Mouse (Mus musculus): Measurements from ENCODE around the gene 1700092M07Rik. TPM values are rescaled to one million over a fixed set of nuclear protein-coding genes. Genes with fewer than 3 reads are reported as not detected.
A peak's percentile ranks its signal among the peaks of the same experiment; 100 is the strongest.

Gene 1700092M07Rik
- total RNA-seq, 2 experiments from 2014 or later, result not detected

DNA sequence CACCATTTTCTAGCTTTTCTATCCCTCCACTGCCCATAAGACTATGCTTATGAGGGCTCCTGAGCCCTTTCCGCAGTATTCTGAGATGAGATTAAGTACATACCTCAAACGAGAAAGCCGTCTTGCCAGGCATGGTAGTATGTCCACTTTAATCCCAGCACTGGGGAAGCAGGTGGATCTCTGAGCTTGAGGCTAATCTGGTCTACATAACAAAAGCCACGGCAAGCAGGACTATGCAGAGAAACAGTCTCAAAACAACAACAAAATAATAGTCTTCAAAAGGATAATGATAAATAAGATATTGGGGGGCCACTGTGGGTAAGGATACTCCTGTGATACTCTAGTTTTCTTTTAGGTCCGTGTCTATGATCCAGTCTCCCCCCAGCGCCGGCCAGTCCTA lies 1.6 kb upstream of the 1700092M07Rik start:
- intact Hi-C loops (cut with DNase I; ENCODE audit: low total_unique reads), result no loop called here
- DNase-seq, result no peak

DNA sequence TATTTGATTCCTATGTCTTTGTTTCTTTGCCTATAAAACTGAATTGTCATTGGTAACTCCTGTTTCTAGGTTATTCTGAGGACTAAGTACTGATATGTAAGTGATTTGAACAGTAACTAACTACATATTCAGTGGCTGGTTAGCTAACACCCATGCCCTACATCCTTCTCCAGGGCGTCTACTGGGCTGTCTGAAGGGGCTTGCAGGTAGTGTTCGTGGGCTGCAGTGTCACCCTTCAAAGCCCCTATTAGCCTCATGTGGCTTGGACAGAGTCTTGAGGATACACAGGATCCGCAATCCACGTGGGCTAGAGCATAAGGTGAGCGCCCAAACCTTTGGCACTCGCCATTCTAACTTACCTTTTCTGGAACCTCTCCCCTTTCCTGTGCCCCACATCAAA lies 872 bp upstream of the 1700092M07Rik start:
- intact Hi-C loops (cut with DNase I; ENCODE audit: low total_unique reads), result no loop called here
- DNase-seq, result no peak

DNA sequence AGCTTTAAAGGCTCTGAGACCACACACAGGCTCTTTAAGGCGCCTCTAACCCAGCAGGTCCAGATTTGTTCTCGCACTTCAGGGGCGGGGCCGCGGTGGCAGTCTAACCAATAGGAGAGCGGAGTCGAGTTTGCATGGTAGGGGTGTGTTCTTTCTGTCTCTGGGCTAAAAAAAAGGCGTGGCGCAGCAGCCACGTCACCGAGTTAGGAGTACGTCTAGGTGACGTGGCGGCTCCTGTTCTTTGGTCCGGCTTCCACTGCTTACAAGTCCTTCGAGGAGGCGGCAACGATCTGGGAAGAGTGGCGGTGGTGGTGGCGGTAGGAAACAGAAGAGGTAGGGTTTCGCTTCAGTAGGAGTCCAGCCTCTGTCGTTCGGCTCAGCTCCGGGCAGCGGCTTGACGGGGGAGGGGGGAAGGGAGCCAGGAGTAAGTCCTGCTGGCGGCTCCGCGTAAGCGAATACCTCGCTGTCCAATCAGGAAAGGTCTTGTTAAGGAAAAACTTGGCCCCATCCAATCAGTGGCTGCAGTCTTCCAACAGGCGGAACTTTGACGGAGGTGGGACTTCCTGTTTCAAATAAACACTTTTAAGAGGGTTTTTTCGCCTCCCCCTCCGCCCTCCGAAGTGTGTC lies 838 bp downstream of the 1700092M07Rik start, which contains the start of gene Stx5a:
TSS of gene Stx5a (plus strand) at position 171 of the 627 bp plus-strand sequence.
- DNase-seq, result peak; percentile 95
- intact Hi-C loops (cut with DNase I; ENCODE audit: low total_unique reads), result no loop called here

DNA sequence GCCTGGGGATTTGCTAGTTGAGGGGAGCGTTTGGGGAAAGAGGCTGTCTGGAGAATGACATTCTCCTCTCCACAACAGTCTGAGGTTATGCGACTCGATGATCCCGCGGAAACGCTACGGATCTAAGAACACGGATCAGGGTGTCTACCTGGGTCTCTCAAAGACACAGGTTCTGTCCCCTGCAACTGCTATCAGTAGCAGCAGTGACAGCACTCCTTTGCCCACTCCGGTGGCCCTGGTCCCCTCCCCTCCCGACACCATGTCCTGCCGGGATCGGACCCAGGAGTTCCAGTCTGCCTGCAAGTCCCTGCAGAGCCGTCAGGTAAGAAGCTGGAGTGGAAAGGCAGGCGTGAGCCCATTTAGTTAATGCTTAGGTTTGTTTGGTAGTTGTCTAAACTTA lies 1.7 kb downstream of the 1700092M07Rik start:
- DNase-seq, result no peak
- intact Hi-C loops (cut with DNase I; ENCODE audit: low total_unique reads), result no loop called here

DNA sequence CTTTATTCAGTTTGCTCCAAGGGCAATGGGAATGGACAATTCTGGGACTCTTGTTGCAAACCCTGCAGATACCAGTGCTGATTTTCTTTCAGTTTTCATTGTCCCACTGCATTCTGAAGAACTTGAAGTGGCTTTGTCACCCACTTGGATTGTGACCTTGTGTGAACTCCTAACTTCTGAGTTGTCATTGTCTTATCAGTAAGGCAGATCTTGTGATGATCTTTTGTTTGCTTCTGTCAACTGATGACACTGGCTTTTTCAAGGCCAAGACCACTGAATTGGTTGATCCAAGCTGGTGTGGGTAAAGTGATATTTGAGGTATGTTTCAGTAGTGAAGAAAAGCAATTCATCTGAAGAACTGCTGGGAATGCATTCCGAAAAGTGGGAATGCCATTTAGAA lies 4.9 kb downstream of the 1700092M07Rik start:
- intact Hi-C loops (cut with DNase I; ENCODE audit: low total_unique reads), result no loop called here
- DNase-seq, result no peak

DNA sequence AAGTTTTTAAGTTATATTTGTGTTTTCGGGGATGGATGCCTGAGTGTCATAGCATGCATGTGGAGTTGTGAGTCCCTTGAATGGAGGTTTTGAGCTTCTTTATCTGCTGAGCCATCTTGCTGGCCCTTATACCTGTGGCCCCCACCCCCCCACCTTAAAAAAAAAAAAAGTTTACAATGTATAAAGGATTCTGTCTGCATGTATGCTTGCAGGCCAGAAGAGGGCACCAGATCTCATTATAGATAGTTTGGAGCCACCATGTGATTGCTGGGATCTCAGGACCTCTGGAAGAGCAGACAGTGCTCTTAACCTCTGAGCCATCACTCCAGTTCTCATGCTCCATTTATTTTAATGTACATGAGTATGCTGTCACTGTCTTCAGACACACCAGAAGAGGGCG lies 6.8 kb downstream of the 1700092M07Rik start:
- intact Hi-C loops (cut with DNase I; ENCODE audit: low total_unique reads), result no loop called here

GRCm38 (mm10) chr19:8755652-8756051 lies 15.1 kb downstream of the 1700092M07Rik start:
- intact Hi-C loops (cut with DNase I; ENCODE audit: low total_unique reads), result no loop called here
- DNase-seq, result no peak

More for the DNA sequence above, 6.8 kb downstream of the 1700092M07Rik start:
- DNase-seq, result no peak

DNA sequence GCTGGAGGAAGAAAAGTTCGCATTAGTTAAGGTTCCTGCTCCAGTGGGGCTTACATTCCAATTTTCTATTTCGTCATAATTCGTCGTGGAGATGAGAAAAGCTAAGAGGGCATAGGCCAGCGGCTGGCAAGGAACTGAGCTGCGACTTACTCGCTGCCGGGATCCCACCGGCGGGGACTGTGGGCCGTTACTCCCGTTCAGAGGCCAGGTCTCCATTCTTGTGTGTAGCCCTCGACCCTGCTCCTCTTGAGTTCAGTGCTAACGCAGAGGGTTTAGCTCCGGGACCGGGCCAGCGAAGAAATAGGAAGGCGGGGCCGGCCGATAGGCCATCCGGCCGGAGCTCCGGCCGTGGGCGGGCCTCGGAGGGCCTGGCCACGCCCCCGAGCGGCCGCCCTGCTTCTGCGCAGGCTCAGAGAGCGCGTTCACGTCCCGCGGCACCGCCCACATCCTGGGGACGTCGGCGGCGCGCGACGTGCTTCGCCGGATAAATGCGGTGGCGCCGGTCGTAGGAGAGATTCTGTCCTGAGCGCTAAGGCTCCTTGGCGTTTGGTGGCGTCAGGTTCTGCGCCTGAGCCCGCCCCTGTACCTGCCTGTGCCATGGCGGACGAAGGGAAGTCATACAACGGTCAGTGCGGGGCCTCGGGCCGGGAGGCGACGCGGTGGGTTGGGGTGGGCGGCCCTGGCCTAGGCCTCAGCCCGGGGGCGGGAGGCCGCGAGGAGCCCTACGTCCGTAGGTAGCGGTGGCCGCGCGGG lies 16.3 kb downstream of the 1700092M07Rik start, which contains the start of gene Nxf1:
TSS of gene Nxf1 (plus strand) at position 439 of the 753 bp plus-strand sequence.
- intact Hi-C loops (cut with DNase I; ENCODE audit: low total_unique reads), result no loop called here

GRCm38 (mm10) chr19:8757471-8757998 lies 17.0 kb downstream of the 1700092M07Rik start:
- intact Hi-C loops (cut with DNase I; ENCODE audit: low total_unique reads), result no loop called here
- no peak for DNase-seq

More for the DNA sequence above, 16.3 kb downstream of the 1700092M07Rik start, which contains the start of gene Nxf1:
- DNase-seq, result peak; percentile 94

DNA sequence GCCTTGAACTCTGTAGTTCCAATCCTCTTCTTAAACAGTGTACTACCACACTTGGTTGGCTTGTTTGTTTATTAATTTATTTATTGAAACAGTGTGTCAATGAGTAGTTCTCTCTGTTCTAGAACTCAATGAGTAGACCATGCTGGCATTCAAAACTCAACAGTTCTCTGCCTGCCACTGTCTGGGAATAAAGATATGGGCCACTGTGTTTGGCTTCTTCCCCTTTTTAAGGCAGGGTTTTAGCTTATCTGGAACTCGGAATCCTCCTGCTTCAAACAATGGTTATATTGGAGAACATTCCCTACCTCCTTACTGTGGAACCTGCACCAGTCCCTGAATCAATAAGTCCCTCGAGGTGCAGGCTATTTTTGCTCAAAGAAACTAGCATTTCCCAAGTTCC lies 18.4 kb downstream of the 1700092M07Rik start:
- no peak for DNase-seq
- intact Hi-C loops (cut with DNase I; ENCODE audit: low total_unique reads), result no loop called here

DNA sequence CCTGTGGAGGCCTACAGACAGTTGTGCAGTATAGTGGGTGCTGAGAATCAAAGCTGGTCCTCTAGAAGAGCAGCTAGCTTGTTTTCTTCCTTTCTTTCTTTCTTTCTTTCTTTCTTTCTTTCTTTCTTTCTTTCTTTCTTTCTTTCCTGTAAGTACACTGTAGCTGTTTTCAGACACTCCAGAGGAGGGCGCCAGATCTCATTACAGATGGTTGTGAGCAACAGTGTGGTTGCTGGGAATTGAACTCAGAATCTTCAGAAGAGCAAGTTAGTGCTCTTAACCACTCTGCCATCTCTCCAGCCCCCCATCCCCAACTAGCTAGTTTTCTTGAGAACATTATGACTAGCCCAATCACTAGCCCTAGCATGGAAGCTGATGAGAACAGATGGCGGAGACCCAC lies 20.2 kb downstream of the 1700092M07Rik start:
- intact Hi-C loops (cut with DNase I; ENCODE audit: low total_unique reads), result no loop called here
- no peak for DNase-seq

GRCm38 (mm10) chr19:8763276-8763675 lies 22.8 kb downstream of the 1700092M07Rik start:
- intact Hi-C loops (cut with DNase I; ENCODE audit: low total_unique reads), result no loop called here
- DNase-seq, result no peak

DNA sequence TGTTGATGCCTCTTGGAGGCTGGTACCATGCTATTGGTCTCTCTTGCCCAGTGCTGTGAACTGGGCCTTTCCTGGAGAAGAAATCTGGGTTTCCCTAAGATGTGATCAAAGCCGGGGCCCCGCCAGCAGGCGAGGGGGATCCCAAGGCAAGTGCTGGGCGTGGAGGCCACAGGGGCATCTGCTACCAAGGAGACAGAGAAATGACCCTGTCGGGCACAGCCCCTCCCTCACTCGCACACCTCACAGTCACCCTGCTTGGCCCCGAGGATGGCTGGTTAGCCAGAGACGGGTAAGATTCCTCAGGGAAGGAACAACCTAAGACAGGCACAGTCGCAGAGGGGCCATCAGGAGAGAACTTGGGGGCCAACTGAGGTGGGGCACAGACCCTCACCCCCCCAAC lies 25.0 kb downstream of the 1700092M07Rik start:
- intact Hi-C loops (cut with DNase I; ENCODE audit: low total_unique reads), result no loop called here
- no peak for DNase-seq

DNA sequence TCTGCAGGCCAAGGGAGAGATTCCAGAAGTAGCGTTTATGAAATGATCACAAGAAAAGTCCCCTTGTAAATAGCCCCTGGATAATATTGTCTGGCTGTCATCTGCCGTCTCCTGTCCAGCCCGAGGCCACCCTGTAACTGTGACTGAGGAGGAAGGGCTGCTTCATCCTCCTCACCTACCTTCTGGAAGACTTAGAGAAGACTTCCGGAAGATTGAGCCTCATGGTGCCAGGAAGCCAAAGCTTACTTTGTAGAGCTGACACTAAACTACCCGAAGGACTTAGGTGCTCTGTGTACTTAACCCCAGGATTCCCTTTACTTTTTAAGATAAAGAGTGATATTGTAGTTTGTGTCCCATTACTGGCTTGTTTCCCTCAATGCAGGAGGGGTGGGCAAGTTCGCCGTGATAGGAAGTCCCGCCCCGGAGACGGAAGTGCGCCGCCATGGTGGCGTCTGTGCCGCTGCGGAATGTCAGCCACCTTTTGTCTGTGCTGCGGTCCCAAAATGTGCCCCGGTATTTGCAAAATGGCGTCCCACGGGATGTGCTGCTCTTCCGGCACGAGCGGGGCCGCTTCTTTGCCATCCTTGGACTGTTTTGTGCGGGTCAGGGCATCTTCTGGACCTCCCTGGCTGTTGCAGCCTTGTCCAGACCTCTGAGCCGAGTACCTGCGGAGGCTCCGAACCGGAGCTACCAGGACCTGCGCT lies 30.2 kb downstream of the 1700092M07Rik start, which contains the start of gene Tmem223:
TSS of gene Tmem223 (plus strand) at position 430 of the 704 bp plus-strand sequence.
- DNase-seq, result peak; percentile 84
- intact Hi-C loops (cut with DNase I; ENCODE audit: low total_unique reads), result no loop called here

DNA sequence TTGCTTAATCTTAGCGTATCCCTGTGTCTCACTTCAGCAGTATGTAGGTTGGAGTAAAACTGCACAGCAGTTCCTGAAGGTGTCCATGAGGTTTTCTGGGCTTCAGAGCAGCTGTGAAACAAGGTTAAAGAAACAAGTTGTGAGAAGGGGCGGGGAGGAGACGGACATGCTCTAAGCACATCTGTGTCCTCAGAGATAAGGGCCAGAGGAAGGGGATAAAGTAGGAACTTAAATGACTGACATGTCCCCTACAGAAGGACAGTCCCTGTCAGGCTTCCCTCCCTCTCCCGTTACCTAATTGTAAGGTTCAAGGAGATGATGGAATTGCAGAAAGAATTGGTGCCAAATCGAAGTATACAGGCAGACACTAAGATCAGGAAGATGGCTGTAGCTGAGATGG lies 32.5 kb downstream of the 1700092M07Rik start:
- DNase-seq, result no peak
- intact Hi-C loops (cut with DNase I; ENCODE audit: low total_unique reads), result no loop called here

DNA sequence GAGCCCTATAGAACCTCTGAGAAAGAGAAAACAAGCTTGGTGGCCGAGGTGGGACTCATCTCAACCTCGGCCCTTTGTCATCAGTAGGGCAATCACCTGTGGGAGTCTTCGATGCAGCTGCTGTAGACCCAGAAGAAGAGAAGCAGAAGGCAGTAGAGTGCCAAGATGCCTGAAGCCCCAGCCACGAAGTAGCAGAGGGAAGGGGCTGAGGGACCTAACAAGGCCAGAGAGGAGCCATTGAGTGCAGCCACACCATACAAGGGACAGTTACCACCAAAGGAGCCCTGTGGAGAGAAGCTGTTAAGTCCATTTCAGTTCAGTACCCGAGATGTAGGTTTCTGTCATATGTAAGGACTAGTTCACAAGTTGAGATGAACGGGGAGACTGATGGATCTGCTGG lies 32.9 kb downstream of the 1700092M07Rik start:
- intact Hi-C loops (cut with DNase I; ENCODE audit: low total_unique reads), result no loop called here
- DNase-seq, result no peak

- intact Hi-C loops (cut with DNase I; ENCODE audit: low total_unique reads), result no loop called here
Observed at GRCm38 (mm10) chr19:8774086-8774835, 33.7 kb downstream of the 1700092M07Rik start, which contains the start of gene Tmem179b. TSS of gene Tmem179b (minus strand) at chr19:8774467.

GRCm38 (mm10) chr19:8774951-8775421 lies 34.5 kb downstream of the 1700092M07Rik start:
- peak; percentile 26 for DNase-seq
- intact Hi-C loops (cut with DNase I; ENCODE audit: low total_unique reads), result no loop called here

More at GRCm38 (mm10) chr19:8774086-8774835, 33.7 kb downstream of the 1700092M07Rik start, which contains the start of gene Tmem179b:
- peak; percentile 95 for DNase-seq
